Mouse (Mus musculus) kidney, postnatal 10 days (tissue): ENCODE data around the gene Cdh22.

Experiments
- DNase-seq: peaks from one replicate; pipeline ENCODE4 v3.0.0; 2021; ENCODE audit warnings: mixed read lengths

The Cdh22 gene

DNA sequence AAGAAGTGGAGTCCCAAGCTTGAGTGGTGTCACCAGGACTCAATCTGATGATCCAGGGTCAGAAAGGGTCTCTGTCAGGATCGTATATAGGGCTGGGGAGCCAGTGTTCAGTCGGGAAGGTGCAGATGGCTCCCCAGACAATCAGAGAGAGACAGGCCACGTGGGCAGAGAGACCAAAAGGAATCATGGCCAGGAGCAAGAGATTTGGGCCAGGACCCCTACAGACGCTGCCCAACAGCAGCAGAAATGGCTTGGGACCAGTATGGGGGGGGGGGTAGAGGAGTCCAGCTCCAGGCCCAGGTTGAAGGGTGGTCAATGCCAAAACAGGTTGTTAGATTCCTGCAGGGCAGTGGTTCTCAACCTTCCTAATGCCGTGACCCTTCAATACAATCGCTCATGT lies 29.2 kb downstream of the Cdh22 start:
- DNase-seq: no peak

DNA sequence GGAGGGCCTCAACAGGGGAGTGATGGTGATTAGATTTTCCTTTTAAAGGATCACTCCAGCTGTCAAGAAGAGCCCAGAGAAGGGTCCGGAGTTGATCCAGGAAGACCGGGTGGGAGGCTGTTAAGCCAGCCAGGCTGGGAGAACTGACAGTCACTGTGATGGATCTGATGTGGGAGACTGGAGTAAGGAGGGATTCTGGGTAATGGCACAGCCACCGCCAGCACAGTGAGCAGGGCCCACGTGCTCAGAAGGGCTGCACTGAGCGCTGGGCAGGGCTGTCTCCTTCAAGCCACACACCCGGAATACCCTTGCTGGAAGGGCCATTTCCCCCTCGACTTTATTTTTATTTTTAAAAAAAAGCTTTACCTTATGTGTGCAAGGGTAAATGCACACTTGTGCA lies 29.7 kb downstream of the Cdh22 start:
- no peak for DNase-seq

DNA sequence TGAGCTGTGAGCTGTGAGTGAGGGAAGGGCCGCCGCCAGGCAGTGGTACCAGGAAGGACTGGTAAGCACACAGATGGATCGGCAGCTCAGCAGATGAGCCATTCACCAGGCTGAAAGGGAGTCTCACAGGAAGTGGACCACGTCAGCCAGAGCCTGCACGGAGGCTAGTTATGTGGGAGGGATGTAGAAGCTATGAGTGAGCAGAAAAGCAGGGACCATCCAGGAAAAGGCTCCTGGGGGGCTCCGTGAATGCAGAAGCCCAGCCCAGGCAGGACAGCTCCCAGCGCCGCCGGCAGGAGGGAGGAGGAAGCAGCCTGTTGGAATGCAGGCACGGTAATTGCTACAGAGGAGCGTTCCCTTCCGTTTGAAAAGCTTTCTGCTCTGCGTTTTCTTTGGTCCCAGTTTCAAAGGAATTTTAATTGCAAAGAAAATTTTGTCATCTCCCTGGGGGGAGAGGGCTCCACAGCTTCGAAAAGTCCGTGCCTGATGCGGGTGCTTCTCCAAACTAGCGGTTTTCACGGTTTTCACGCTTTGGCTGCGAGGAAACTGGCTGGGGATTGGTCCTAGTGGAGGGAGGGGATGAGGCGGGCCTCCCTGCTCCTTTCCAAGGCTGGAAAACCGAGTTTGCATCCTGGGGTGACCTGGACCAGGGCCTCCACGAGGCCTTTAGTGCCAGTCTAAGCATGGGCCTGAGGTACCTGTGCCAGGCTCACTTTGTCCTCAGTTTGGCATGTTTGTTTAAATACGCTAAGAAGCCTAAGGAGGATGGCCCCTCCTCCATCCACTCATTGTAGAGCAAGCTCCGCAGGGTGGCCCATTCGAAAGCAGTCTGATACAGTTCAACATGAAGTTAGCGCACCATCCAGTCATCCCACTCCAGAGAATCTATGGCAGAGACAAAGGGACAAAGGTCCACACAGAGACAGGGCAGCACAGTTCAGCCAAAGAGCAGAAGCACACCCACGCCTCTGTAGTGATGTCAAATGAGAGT lies 32.6 kb downstream of the Cdh22 start:
- DNase-seq: peak; percentile 34

DNA sequence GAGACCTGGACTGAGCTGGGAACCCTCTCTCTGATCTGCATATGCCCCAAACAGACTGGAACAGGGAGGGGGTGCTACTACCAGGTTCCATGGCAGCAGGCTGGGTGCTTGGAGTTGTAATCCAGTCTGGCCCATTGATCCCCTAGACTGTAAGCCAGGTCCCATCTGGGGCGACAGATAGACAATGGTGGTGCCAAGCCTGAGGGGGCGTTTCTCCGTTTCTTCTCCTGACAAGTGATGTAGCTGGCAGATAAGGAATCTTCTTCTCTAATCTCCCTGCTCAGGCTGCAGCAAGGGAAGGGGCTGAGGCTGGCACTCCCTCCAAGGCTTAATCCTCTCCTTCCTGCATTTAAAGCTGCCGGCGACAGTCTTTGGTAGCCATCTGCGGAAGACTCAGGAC lies 37.1 kb downstream of the Cdh22 start:
- DNase-seq: no peak

DNA sequence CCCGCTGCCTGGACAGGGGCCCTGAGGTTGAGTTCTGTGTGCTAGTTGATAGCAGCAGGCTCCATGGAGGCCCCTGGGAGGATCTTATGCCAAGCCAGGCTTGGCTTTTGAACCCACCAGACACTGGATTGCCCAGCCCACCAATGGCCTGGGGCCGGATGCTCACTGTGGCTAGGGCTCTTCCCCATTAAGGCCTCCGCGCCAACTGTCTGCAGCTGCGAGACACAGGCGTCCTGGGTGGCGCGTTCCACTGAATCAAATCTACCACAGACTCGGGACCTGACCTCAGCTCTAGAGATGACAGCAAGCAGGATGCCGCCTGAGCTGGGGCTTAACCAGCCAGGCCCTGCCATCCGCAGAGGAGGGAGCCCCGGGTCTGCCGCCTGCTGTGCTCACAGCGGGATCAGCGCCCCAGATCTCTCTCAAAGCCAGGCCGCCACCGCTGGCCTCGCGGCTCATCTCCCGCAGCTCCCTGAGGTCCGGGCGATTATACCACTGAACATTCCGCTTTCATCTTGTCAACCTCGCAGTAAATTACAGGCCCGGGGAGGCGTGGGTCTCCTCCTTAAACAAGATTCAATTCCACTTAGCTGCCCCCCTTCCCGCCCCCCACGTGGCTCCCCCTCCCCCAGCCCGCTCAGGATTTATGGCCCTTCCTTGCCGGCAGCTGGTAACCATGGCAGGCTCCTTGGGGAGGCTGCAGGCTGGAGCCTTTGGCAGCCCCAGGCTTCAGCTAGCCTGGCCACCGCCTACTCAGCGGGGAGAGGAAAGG lies 39.1 kb downstream of the Cdh22 start:
- peak; percentile 56 for DNase-seq

DNA sequence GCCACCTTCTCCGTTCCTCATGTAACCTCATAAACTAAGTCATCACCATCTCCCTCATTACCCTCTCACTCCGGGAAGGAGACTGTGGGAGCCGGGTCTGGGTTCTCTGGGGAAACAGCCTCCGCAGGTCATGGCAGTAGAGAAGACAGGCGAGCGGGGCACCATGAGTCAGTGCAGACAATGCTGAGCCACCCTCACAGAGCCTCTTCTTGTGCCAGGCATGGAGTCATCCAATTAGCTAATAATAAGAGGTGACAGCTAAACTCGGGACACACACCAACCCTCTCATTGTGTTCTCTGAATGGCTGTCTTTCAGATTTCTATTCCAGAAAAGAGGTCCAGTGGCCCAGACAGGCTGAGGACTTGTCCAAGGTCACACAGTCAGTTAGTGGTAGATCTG lies 43.2 kb downstream of the Cdh22 start:
- DNase-seq: no peak

DNA sequence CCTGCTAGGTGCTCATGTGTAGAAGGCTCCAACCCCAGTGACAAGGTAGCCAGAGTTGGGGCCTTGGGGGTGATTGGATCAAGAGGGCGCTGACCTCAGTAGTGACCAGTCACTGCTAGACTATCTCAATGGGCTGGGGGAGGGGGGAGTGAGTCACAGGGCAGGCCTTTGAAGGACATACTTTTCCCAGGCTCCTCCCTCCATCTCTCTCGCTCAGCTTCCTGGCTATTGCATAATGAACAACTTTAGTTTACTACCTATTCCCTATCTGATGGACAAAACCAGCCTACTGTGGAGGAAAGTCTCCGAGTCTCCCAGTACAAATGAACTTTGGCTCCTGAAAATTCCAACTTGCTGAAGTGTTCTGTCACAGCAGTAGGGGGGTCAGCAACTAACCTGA lies 45.1 kb downstream of the Cdh22 start:
- peak; percentile 47 for DNase-seq

DNA sequence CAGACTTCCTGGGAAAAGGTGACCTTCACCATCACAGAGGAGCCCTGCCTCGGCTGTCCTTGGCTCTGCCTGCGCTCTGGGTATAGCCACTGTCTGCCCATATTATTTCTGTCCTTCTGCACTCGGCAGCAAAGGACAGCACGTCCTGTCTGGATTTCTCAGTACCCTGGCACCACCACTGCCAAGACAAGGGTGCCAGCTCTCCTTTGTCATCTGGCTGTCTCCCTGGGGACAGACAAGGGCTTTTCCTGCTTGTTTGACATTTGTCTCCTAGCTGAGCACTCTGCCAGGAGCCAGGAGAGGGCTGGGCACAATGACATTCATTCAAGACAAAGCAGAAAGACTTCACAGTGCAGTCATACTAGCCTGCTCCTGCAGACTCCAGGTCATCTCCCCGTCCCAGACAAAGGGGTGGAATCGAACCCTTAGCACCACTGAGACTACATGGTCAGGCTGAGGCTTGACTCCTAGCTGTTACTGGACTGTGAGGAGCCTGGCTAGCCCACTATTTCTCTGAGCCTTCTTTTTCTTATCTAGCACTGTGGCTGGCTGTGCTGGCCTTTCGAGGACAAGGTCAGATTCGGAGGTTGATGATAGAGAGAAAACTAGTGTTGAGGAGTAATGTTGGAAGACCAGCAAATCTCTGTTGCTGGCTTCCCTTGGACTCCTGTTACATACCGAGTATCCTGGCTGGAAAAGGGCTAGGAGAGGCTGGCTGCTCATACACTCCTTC lies 46.8 kb downstream of the Cdh22 start:
- DNase-seq: no peak

DNA sequence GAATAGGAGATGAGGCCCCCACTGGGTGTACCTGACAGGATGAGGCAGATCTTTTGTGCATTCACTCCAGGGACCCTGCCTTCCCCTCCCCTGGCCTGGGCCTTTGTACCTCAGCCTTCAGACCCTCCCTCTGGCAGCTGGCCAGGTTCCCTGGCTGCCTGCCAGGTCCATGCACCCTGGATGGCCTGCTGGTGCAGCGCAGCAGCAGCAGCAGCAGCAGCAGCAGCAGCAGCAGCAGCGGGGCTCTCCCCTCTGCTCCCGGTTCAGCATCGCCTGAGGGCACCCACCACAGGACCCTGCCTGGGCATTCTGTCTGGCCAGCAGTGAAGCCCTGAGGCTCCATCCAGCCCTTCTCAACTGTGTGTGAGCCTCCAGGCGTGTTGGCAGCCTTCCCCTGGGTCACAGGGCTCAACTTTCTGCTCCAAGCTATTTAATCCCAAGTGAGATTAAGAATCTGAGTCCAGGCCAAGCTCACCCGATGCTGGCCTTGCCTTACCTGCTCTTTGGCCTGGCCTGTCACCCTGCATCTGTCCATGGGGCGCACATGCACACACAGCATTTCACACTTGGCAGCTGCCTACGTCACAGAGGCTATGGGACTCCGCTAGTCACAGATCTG lies 50.5 kb downstream of the Cdh22 start:
- peak; percentile 86 for DNase-seq

DNA sequence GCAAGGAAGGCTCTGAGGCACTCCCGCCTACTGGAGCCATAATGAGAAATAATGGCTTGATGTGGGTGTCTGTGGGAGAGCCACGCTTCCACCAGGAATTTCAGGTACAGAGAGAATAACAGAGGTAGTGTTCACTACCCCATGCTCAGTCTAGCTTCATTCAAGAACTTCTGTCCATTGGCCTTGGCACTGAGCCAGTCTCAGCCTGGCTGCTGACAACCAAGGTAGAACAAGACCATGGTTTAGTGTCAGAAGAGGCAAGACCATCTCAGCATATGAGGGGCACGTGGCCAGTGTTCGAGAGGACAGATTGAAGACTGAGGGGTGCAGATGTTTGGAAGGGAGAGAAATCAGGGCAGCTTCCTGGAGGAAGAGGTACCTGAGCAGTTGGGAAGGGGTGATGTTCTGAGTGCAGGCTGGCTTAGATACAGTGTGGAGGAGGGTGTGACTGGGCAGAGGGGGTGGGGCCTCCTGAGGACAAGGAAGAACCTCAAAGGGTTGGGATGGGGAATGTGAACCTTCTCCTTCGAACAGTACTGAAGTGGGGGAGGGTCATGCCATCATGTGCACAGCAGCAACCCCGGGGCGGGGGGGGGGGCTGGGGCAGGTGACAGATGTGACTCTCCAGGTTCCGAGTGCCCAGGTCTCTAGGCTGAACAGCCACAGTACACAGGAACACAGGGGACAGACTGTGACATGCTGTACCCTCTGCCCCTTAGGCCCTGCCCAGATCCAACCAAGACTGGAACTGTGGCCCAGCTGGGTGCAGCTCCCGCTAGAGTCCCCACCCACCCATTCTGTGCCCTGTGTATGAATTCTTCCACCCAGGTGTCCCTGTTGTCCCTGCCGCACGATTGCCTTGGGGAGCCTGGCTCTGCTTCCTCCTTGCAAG lies 52.3 kb downstream of the Cdh22 start:
- peak; percentile 50 for DNase-seq

DNA sequence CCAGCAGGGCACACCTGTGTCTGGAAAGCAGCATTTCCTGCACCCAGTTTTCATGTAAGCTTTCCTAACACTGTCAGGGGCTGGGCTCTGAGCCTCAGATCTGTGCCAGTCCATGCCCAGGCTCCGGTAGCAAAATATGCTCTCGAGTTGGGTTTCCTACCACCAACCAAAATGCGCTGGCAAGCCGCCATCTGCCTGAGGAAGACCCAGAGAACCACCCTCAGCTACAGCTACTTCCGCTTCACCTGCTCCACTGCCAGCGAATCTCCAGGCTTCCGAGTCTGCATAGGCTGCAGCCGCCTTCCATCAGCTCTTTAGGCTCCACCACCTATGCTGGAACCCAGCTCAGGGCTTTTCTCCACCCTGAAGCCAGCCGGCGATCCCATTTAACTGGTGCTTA lies 55.4 kb downstream of the Cdh22 start:
- DNase-seq: no peak

DNA sequence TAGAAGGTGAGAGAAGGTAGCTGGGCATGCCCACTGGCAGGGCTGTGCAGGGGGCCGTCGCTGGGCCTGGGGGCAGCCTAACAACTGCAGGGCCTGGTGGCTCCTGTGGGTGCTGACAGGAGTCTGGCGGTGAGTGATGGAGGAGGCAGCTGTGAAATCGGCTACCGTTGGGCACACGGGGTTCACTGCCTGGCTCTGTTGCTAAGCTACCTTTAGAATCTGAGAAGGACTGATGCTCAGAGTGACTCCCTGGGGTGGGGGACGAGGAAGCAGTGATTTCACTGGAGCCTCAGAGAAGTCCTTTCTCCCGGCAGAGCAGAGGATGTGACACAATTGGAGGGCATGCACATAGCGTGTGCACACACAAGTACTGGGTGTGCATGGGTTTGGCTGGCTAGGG lies 57.7 kb downstream of the Cdh22 start:
- no peak for DNase-seq

DNA sequence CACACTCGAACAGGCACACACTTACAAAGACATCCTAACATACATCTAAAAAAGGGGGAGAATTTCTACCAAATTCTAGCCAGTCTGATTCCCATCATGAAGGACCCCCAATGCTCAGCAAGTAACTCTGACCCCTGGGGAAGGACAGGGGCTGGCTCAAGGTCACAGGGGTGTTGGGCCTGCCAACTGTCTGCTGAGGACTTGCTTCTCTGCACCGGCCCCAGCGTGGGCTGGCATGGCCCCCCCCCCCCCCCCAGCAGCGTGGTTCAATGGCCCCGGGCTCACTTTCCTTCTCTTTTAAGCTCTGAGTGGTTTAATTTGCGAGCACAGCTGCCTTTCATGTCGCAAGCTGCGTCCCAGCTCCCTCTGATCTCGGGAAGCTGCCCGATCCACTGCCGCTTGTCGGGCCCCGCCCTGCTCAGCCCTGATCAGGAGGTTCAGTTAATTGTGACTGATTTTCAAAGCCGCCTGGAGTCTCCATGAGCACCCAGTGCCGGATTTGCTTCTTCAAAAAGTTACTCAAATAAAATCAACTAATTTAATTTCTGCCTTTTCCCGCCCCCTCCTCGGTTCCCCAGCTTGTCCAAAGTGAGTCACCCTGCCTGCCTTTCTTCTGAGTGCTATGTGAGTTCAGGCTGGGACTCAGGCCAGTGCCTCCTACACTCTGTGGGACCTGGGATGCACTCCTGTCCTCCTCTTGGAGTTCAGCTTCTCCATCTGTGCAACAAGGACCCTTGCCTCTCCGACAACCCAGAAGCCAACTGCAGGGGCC lies 67.8 kb downstream of the Cdh22 start:
- no peak for DNase-seq

DNA sequence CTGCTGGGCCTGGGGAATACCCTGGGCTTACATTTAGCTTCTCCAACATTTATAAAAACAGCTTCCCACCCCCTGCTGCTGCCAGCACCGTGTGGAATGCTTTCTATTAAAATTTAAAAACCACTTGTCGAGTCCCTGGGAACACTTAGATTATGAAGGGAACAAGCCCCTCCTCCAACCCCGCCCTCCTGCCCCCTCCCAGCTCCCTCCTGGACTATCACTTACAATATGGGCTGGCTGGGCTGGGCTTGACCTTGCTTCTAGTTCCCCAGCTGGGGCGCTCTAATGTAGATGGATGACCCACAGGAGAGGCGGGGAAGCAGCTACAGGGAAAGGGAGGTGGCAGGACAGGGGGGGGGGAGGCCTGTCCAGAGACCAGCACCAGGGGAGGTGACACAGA lies 72.4 kb downstream of the Cdh22 start:
- DNase-seq: no peak

DNA sequence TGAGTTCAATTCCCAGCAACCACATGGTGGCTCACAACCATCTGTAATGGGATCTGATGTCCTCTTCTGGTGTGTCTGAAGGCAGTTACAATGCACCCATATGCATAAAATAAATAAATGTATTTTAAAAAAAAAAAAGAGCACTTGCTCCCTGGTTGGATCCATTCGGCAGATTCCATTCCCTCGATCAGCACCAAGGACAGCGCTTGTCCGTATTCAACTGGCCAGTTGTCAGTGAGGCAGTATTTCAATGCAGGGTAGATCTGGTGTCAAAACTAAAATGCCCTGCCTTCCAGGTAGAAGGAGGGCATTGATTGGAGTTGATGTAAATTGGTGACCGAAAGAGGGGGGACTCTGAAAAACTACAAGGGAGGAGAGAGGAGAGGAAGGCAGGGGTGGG lies 74.2 kb downstream of the Cdh22 start:
- DNase-seq: peak; percentile 86

DNA sequence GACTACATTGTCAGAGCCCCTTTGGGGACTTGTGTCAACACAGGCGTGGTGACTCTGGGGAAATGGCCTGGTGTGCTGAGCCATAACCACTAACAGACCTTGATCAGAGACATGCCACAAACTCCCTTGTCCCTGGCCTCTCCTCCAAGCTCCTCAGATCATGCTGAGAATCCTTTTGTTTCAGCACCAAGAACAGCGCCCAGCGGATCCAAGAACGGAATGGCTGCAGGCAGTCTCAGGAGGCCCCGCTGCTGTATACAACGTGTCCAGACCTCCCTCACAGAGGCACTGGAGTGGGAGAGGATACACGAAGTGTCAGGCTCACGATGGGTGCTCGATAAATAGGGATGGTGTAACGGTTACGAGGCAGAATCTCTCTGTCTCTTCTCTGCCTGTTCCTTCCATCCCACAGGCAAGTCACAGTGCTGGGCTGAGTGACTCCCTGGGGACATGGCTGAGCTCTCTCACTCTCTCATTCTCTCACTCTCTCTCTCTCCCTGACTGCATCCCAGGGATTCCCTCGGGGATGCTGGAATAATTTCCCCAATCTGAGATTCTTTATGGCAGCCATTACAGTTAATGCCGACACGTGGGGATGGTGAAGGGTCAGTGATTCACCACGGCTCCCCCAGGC lies 75.5 kb downstream of the Cdh22 start:
- DNase-seq: peak; percentile 90

DNA sequence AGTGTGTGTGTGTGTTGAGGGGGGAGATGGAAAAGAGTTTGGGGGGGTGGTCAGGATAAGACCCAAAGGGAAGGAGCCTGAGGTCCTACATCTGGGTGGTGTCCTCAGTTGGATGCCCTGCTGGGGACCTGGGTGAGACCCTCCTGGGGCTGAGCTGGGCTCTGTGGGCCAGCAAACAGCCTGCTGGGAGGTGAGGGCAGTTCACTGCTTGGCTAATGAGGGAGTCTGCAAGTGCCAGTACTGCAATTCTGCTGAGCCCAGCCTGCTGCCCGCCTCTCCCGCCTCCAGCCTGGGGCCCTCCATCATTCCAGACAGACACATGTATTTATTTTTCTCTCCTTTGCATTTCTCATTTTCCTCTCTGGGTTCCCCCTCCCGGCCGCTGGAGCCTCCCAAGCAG lies 76.3 kb downstream of the Cdh22 start:
- no peak for DNase-seq

DNA sequence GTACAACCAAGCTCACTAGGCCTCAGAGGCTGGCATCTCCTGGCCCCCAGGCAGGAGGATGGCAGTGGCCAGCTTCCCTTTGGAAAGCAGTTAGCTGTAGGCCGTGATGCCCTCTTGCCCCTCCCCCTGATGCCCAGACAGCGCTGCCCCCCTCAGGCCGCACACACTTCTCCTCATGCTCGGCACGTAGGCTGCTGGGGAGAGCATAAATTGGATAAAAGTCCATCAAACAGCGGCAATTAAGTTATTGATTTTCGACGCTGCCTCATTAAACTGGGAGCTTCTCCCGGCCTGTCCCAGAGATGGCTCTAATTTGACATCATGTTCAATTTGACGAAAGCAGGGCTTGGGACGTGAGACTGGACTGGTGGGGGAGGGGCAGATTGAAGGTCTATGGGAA lies 76.8 kb downstream of the Cdh22 start:
- no peak for DNase-seq

DNA sequence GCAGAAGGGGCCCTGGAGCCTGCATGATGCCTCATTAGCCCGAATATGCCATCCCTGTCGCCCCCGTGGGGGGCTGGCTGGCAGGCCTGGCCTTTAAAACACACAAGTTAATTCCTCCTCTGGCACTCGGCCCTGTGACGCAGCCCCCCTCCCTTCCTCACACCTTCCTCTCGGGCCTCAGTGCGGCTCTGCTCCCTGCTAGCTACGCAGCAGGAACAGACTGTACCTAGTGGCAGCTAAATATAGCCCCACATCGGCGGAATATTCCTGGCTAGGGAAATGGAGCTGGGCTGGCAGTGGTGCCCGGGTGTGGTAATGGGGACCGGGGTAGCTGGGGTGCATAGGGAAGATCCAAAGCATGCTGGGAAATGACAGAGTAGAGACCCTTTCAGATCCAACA lies 81.6 kb downstream of the Cdh22 start:
- no peak for DNase-seq

DNA sequence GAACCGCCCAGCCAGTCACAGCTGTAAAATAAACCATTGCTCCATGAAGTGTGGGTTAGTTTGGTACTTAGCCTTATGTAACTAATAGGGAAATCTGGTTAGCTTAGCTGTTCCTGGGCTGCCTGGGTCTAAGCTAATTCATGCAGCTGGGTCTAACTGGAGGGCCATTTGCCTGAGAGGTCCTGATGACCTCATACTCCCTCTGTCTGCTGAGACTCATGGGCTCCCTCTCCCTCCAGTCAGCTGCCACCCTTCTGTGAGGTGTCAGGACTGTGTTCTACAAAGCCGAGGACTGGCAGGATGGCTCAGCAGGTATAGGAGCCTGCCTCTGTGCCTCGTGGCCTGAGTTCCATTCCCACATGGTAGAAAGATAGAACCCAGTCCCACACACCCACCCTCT lies 84.9 kb downstream of the Cdh22 start:
- no peak for DNase-seq

DNA sequence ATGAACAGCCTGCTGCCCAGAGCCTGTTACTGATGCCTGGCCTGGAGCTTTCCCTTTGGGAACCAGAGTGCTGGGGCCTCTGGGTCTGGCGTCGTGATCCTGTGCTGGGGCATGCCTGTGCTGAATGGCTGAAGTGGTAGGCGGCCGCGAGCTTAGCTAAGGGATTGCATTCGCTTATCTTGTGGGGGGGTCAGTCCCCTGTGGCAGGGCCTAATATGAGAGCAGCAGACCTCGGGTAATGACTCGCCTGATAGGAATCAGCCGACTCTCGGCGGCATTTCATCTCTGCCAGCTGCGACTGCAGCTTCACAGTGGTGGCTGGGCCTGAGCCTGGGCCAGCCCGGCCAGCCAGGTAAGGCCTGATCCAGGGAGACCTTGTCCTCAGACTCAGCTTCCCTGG lies 88.8 kb downstream of the Cdh22 start:
- DNase-seq: no peak
